Mouse (Mus musculus) spleen, adult 2 months (tissue): ENCODE data around the gene Sipa1l2.

ENCODE experiments used
- CTCF ChIP-seq: fragments of 200-500 bp; IDR thresholded peaks from 2 replicates; pipeline ENCODE4 v1.5.1; 2011; ENCODE audit warnings: mild to moderate bottlenecking, inconsistent platforms; ENCODE audit not compliant: insufficient read depth, insufficient read length, insufficient replicate concordance; ENCODE audit errors: extremely low read depth
- POLR2A ChIP-seq: fragments of 200-500 bp; IDR thresholded peaks from 2 replicates; pipeline ENCODE4 v1.6.1; 2011; ENCODE audit warnings: low read depth, low read length, inconsistent platforms

- TF ChIP-seq CTCF: no peak
- TF ChIP-seq POLR2A: no peak
These were observed 80.9 kb downstream of the Sipa1l2 start for GRCm38 (mm10) chr8:125488747-125489146.
